ENCODE assay signal across 8 mouse cellular contexts in genomic region chr11:70001865-70002264, GRCm38 (mm10). TPM values are rescaled to one million over a fixed set of nuclear protein-coding genes. Genes with fewer than 3 reads are reported as not detected.
DNase-seq lines count a peak whose midpoint lies in the region; ATAC-seq lines count a peak whose summit lies in the region.

No protein-coding gene starts in this region.

- peak; percentile 53 for DNase-seq in neural tube, embryonic 11.5 days (ENCODE audit: low spot score)
- no peak for DNase-seq in neural tube, embryonic 10.5 days (ENCODE audit: extremely low spot score, low spot score)
- peak; percentile 72 for DNase-seq in c-Kit-positive CD71-positive TER-119-negative erythroid progenitor cells, embryonic 14.5 days (ENCODE audit: low read depth)
- peak; percentile 63 for DNase-seq in hindbrain, embryonic 11.5 days (ENCODE audit: low spot score)

- no peak overlapping the region for H3K27ac ChIP-seq in neural tube, embryonic 11.5 days (ENCODE audit: low read depth, low read length)
- no peak overlapping the region for H3K27ac ChIP-seq in hindbrain, embryonic 11.5 days (ENCODE audit: low read depth, low read length)
- H3K27ac ChIP-seq in liver, embryonic 12.5 days = no peak overlapping the region
- H3K27ac ChIP-seq in neural tube, embryonic 12.5 days = no peak overlapping the region

- no peak for ATAC-seq in neural tube, embryonic 11.5 days (ENCODE audit: insufficient read depth, low FRiP score, low TSS enrichment)
- no peak for ATAC-seq in hindbrain, embryonic 11.5 days (ENCODE audit: low FRiP score)
- no peak for ATAC-seq in liver, embryonic 12.5 days
- no peak for ATAC-seq in neural tube, embryonic 12.5 days (ENCODE audit: low FRiP score, low read depth)
- ATAC-seq in frontal cortex, adult (ENCODE audit: low TSS enrichment) = no peak
- ATAC-seq in activated CD4-positive, CD25-positive, alpha-beta regulatory T cell, adult 4 months = no peak

- H3K4me1 ChIP-seq in neural tube, embryonic 11.5 days (ENCODE audit: control insufficient read depth, insufficient read depth, low read length) = peaks cover 18% of the 10 kb centered on the region
- peaks cover 8% of the 10 kb centered on the region; the same call in 1 of the 2 replicates for H3K4me1 ChIP-seq in hindbrain, embryonic 11.5 days (replicated peaks; ENCODE audit: control insufficient read depth, insufficient read depth, low read length)
- peaks cover 61% of the 10 kb centered on the region for H3K4me1 ChIP-seq in liver, embryonic 12.5 days
- H3K4me1 ChIP-seq in neural tube, embryonic 12.5 days = peaks cover 37% of the 10 kb centered on the region

- no peaks in the 10 kb centered on the region for H3K9me3 ChIP-seq in neural tube, embryonic 11.5 days (ENCODE audit: control insufficient read depth, low read length)
- no peaks in the 10 kb centered on the region for H3K9me3 ChIP-seq in hindbrain, embryonic 11.5 days (ENCODE audit: control insufficient read depth, low read length)
- H3K9me3 ChIP-seq in liver, embryonic 12.5 days (replicated peaks) = no peaks in the 10 kb centered on the region
- no peaks in the 10 kb centered on the region for H3K9me3 ChIP-seq in neural tube, embryonic 12.5 days

- H3K36me3 ChIP-seq in neural tube, embryonic 11.5 days (ENCODE audit: control insufficient read depth, insufficient read depth, low read length) = peaks cover 29% of the 10 kb centered on the region
- peaks cover 21% of the 10 kb centered on the region for H3K36me3 ChIP-seq in hindbrain, embryonic 11.5 days (ENCODE audit: control insufficient read depth, insufficient read depth, low read length)
- H3K36me3 ChIP-seq in liver, embryonic 12.5 days = peaks cover 52% of the 10 kb centered on the region
- peaks cover 45% of the 10 kb centered on the region for H3K36me3 ChIP-seq in neural tube, embryonic 12.5 days

- no peaks in the 10 kb centered on the region for H3K27me3 ChIP-seq in neural tube, embryonic 11.5 days (ENCODE audit: control insufficient read depth, insufficient read depth, low read length)
- H3K27me3 ChIP-seq in hindbrain, embryonic 11.5 days (ENCODE audit: control insufficient read depth, insufficient read depth, low read length) = no peaks in the 10 kb centered on the region
- H3K27me3 ChIP-seq in liver, embryonic 12.5 days (replicated peaks) = no peaks in the 10 kb centered on the region
- no peaks in the 10 kb centered on the region for H3K27me3 ChIP-seq in neural tube, embryonic 12.5 days (replicated peaks)

- peak overlapping the region; percentile 74 for H3K4me3 ChIP-seq in neural tube, embryonic 11.5 days (ENCODE audit: low read depth, low read length)
- peak overlapping the region; percentile 78 for H3K4me3 ChIP-seq in hindbrain, embryonic 11.5 days (ENCODE audit: low read depth, low read length)
- 0 out of 2 replicates have a peak overlapping the region, but pooled peaks have one; percentile 73 for H3K4me3 ChIP-seq in liver, embryonic 12.5 days
- H3K4me3 ChIP-seq in neural tube, embryonic 12.5 days = peak overlapping the region; percentile 78; the same call in 1 of the 2 replicates

- no peak overlapping the region for H3K9ac ChIP-seq in neural tube, embryonic 11.5 days (ENCODE audit: low read length)
- no peak overlapping the region; the same call in 1 of the 2 replicates for H3K9ac ChIP-seq in hindbrain, embryonic 11.5 days (ENCODE audit: low read depth, low read length)
- no peak overlapping the region for H3K9ac ChIP-seq in liver, embryonic 12.5 days
- no peak overlapping the region for H3K9ac ChIP-seq in neural tube, embryonic 12.5 days

- H3K4me2 ChIP-seq in neural tube, embryonic 11.5 days (ENCODE audit: low read depth) = peak overlapping the region; percentile 83
- H3K4me2 ChIP-seq in hindbrain, embryonic 11.5 days (replicated peaks; ENCODE audit: low read depth, low read length) = peak overlapping the region; percentile 77
- peak overlapping the region; percentile 97 for H3K4me2 ChIP-seq in liver, embryonic 12.5 days
- H3K4me2 ChIP-seq in neural tube, embryonic 12.5 days (replicated peaks) = peak overlapping the region; percentile 90

RNA-seq across cellular contexts. Expression of gene Dvl2, which starts 1.5 kb away (rescaled TPM):
- polyA plus RNA-seq in neural tube, embryonic 11.5 days (2014; fragmentation: Nextera tagmentation; extraction: Ambion mirVana) = 35.8 and 39.0 TPM in 2 replicates
- 24.6 and 27.2 TPM in 2 replicates for polyA plus RNA-seq in hindbrain, embryonic 11.5 days (2014; fragmentation: Nextera tagmentation; extraction: Ambion mirVana)
- polyA plus RNA-seq in liver, embryonic 12.5 days (2016; fragmentation: Nextera tagmentation; extraction: Ambion mirVana) = 13.4 and 13.7 TPM in 2 replicates
- 39.0 and 40.7 TPM in 2 replicates for polyA plus RNA-seq in neural tube, embryonic 12.5 days (2016; fragmentation: Nextera tagmentation; extraction: Ambion mirVana)
- polyA plus RNA-seq in activated CD4-positive, CD25-positive, alpha-beta regulatory T cell, adult 4 months (2017; shearing (Covaris generic)) = 1 to 10 TPM; 2.7 to 3.9 TPM

RNA-seq across cellular contexts. Expression of gene Phf23, which starts 6.3 kb away (rescaled TPM):
- polyA plus RNA-seq in neural tube, embryonic 11.5 days (2014; fragmentation: Nextera tagmentation; extraction: Ambion mirVana) = 54.4 and 57.6 TPM in 2 replicates
- 56.7 and 57.5 TPM in 2 replicates for polyA plus RNA-seq in hindbrain, embryonic 11.5 days (2014; fragmentation: Nextera tagmentation; extraction: Ambion mirVana)
- 39.5 and 40.9 TPM in 2 replicates for polyA plus RNA-seq in liver, embryonic 12.5 days (2016; fragmentation: Nextera tagmentation; extraction: Ambion mirVana)
- polyA plus RNA-seq in neural tube, embryonic 12.5 days (2016; fragmentation: Nextera tagmentation; extraction: Ambion mirVana) = 89.4 and 92.5 TPM in 2 replicates
- 10 to 100 TPM; 32.1 to 44.9 TPM for polyA plus RNA-seq in activated CD4-positive, CD25-positive, alpha-beta regulatory T cell, adult 4 months (2017; shearing (Covaris generic))

RNA-seq across cellular contexts. Expression of gene Gabarap, which starts 10.9 kb away (rescaled TPM):
- polyA plus RNA-seq in neural tube, embryonic 11.5 days (2014; fragmentation: Nextera tagmentation; extraction: Ambion mirVana) = 530 and 552 TPM in 2 replicates
- polyA plus RNA-seq in hindbrain, embryonic 11.5 days (2014; fragmentation: Nextera tagmentation; extraction: Ambion mirVana) = 621 and 643 TPM in 2 replicates
- 260 and 270 TPM in 2 replicates for polyA plus RNA-seq in liver, embryonic 12.5 days (2016; fragmentation: Nextera tagmentation; extraction: Ambion mirVana)
- polyA plus RNA-seq in neural tube, embryonic 12.5 days (2016; fragmentation: Nextera tagmentation; extraction: Ambion mirVana) = 577 and 592 TPM in 2 replicates
- polyA plus RNA-seq in activated CD4-positive, CD25-positive, alpha-beta regulatory T cell, adult 4 months (2017; shearing (Covaris generic)) = 100 to 1,000 TPM; 343 to 373 TPM

RNA-seq across cellular contexts. Expression of gene Acadvl, which starts 13.3 kb away (rescaled TPM):
- 49.3 and 54.1 TPM in 2 replicates for polyA plus RNA-seq in neural tube, embryonic 11.5 days (2014; fragmentation: Nextera tagmentation; extraction: Ambion mirVana)
- 45.1 and 52.1 TPM in 2 replicates for polyA plus RNA-seq in hindbrain, embryonic 11.5 days (2014; fragmentation: Nextera tagmentation; extraction: Ambion mirVana)
- 89.9 and 91.3 TPM in 2 replicates for polyA plus RNA-seq in liver, embryonic 12.5 days (2016; fragmentation: Nextera tagmentation; extraction: Ambion mirVana)
- polyA plus RNA-seq in neural tube, embryonic 12.5 days (2016; fragmentation: Nextera tagmentation; extraction: Ambion mirVana) = 59.1 and 63.7 TPM in 2 replicates
- 100 to 1,000 TPM; 107 to 139 TPM for polyA plus RNA-seq in activated CD4-positive, CD25-positive, alpha-beta regulatory T cell, adult 4 months (2017; shearing (Covaris generic))

RNA-seq across cellular contexts. Expression of gene Dlg4, which starts 14.9 kb away (rescaled TPM):
- 14.6 and 15.0 TPM in 2 replicates for polyA plus RNA-seq in neural tube, embryonic 11.5 days (2014; fragmentation: Nextera tagmentation; extraction: Ambion mirVana)
- 13.2 and 18.7 TPM in 2 replicates for polyA plus RNA-seq in hindbrain, embryonic 11.5 days (2014; fragmentation: Nextera tagmentation; extraction: Ambion mirVana)
- polyA plus RNA-seq in liver, embryonic 12.5 days (2016; fragmentation: Nextera tagmentation; extraction: Ambion mirVana) = 2.3 and 2.7 TPM in 2 replicates
- 23.6 and 25.5 TPM in 2 replicates for polyA plus RNA-seq in neural tube, embryonic 12.5 days (2016; fragmentation: Nextera tagmentation; extraction: Ambion mirVana)
- polyA plus RNA-seq in activated CD4-positive, CD25-positive, alpha-beta regulatory T cell, adult 4 months (2017; shearing (Covaris generic)) = 10 to 100 TPM in 1 of 2 experiments, 1 to 10 TPM in 1; 9.7 to 11.6 TPM
